Mouse (Mus musculus): ENCODE data around the gene Sema4a.

DNA sequence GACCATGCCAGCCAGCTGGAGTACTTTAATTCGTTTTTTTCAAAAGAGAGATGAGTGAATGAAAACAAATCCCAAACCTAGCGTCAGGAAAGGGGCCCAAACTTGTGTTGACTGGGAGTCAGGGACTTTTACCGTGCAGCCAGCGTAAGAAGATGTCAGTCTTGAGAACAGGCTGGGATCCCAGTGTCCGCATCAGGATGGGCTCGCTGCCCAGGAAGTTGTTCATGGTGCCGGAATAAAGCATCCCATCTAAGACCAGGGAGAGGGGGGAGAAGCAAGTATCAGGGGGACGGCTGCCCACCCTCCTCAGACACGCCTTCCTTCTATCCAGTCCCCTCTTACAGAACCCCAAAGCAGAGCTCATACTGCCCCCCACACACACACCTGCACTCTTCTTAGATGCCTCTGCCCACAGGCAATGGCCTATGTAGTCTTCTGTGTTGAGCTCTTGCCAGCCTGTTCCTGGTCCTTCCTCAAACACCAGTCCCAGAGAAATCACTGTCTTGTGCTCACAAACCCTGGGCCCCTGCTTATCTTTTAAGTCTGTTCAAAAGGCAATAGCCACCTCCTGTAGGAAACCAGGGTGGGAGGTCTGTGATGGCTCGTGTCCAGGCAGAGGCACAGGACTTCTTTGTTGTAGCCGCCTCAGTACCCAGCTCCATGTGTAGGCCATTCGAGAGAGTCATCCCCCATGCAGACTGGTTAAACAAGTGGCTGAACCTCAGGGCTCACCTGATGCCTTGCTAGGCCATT lies 10.4 kb downstream of the Sema4a start:
- no peak for TF ChIP-seq CTCF (IDR thresholded peaks at IDR 0.05; ENCODE audit: low read depth)
- TF ChIP-seq EP300 (IDR thresholded peaks at IDR 0.05; ENCODE audit: low read depth), result no peak

All from heart, postnatal 0 days (tissue).